Mouse (Mus musculus) lung, postnatal 0 days (tissue): ENCODE measurements around the gene Xylt2. TPM values are rescaled to one million over a fixed set of nuclear protein-coding genes. Genes with fewer than 3 reads are reported as not detected.
A peak's percentile ranks its signal among the peaks of the same experiment; 100 is the strongest.

Source experiments
- ATAC-seq: fragments of 200-750 bp; cut with Nextera tagmentation; 2 replicates; pipeline ENCODE4 v1.8.0; 2017; ENCODE audit warnings: moderate library complexity
- DNase-seq: peaks from one replicate; pipeline ENCODE4 v3.0.0-alpha.2; 2016; ENCODE audit warnings: low spot score
- H3K27ac ChIP-seq: fragments of 300-500 bp; sonication (generic); 2 replicates; pipeline ENCODE4 v1.5.1; 2014; ENCODE audit warnings: antibody characterized with exemption, mild to moderate bottlenecking, low read length, mixed read lengths
- H3K27me3 ChIP-seq: fragments of 300-500 bp; sonication (generic); replicated peaks from 2 replicates; pipeline ENCODE4 v1.6.1; 2014; ENCODE audit warnings: low read length, mixed read lengths; ENCODE audit not compliant: insufficient read depth
- H3K36me3 ChIP-seq: fragments of 300-500 bp; sonication (generic); 2 replicates; pipeline ENCODE4 v1.6.1; 2014; ENCODE audit warnings: low read length, mixed read lengths; ENCODE audit not compliant: insufficient read depth
- H3K4me1 ChIP-seq: fragments of 300-500 bp; sonication (generic); 2 replicates; pipeline ENCODE4 v1.6.1; 2014; ENCODE audit warnings: antibody characterized with exemption, low read depth, low read length, mixed read lengths; ENCODE audit not compliant: insufficient read depth
- H3K4me2 ChIP-seq: fragments of 300-500 bp; sonication (generic); replicated peaks from 2 replicates; pipeline ENCODE4 v1.6.1; 2014; ENCODE audit warnings: low read depth, mild to moderate bottlenecking, low read length, moderate library complexity, mixed read lengths
- H3K4me3 ChIP-seq: fragments of 300-500 bp; sonication (generic); 2 replicates; pipeline ENCODE4 v1.5.1; 2014; ENCODE audit warnings: low read depth, low read length
- H3K9ac ChIP-seq: fragments of 300-500 bp; sonication (generic); replicated peaks from 2 replicates; pipeline ENCODE4 v1.6.1; 2014; ENCODE audit warnings: low read depth, mild to moderate bottlenecking
- H3K9me3 ChIP-seq: fragments of 300-500 bp; sonication (generic); 2 replicates; pipeline ENCODE4 v1.6.1; 2016; ENCODE audit warnings: low read length, mixed read lengths
- CTCF ChIP-seq: IDR thresholded peaks from 2 replicates; pipeline ENCODE4 v1.5.1; 2016; ENCODE audit warnings: antibody characterized with exemption, mild to moderate bottlenecking
- EP300 ChIP-seq: IDR thresholded peaks from 2 replicates; pipeline ENCODE4 v1.6.1; 2016; ENCODE audit warnings: antibody characterized with exemption, mild to moderate bottlenecking, control low read depth
- WGBS: fragments of 180-500 bp; shearing (Covaris S2); extraction: QIAGEN DNeasy Blood & Tissue Kit; methylation state at CpG from one replicate; pipeline ENCODE4 v1.1.7; 2014; 5-methylcytosine and 5-hydroxymethylcytosine counted together
- polyA plus RNA-seq: library from polyadenylated mRNA; unstranded; fragments of >200 nt; fragmentation: Nextera tagmentation; extraction: Ambion mirVana; gene quantifications from 2 replicates; pipeline ENCODE4 v1.2.1, GENCODE M21; 2015

Xylt2 gene
- polyA plus RNA-seq, 1 experiment from 2014 or later = 13.3 TPM

GRCm38 (mm10) chr11:94680639-94681038 is 3.3 kb upstream of the Xylt2 start:
- Histone ChIP-seq H3K4me3 (no peak overlapping the region), H3K4me2 (no peak overlapping the region), H3K9ac (no peak overlapping the region), H3K9me3 (no peaks in the 10 kb centered on the region), H3K4me1 (no peaks in the 10 kb centered on the region; the same call in 1 of the 2 replicates), H3K36me3 (no peaks in the 10 kb centered on the region), H3K27me3 (no peaks in the 10 kb centered on the region), H3K27ac (no peak overlapping the region)
- TF ChIP-seq EP300 = no peak
- peak; percentile 21 for TF ChIP-seq CTCF
- no peak for DNase-seq
- ATAC-seq = no peak

GRCm38 (mm10) chr11:94677607-94678145 is 361 bp upstream of the Xylt2 start:
- ATAC-seq (peak; percentile 5), DNase-seq (no peak)
- H3K9me3 ChIP-seq = no peaks in the 10 kb centered on the region
- no peak overlapping the region for H3K27ac ChIP-seq
- no peak for TF ChIP-seq CTCF
- no peak for TF ChIP-seq EP300
- peak overlapping the region; percentile 89; the same call in 1 of the 2 replicates for H3K9ac ChIP-seq
- no peaks in the 10 kb centered on the region for H3K36me3 ChIP-seq
- 31% methylated on average over 15 of the region's 15 CpGs for WGBS
- H3K4me2 ChIP-seq = peak overlapping the region; percentile 97
- H3K4me1 ChIP-seq = peaks cover 7% of the 10 kb centered on the region; the same call in 1 of the 2 replicates
- H3K27me3 ChIP-seq = no peaks in the 10 kb centered on the region
- peak overlapping the region; percentile 99 for H3K4me3 ChIP-seq

- Histone ChIP-seq H3K4me3 (peak overlapping the region; percentile 99), H3K27me3 (no peaks in the 10 kb centered on the region), H3K4me2 (peak overlapping the region; percentile 97), H3K36me3 (no peaks in the 10 kb centered on the region), H3K9ac (peak overlapping the region; percentile 89), H3K27ac (no peak overlapping the region), H3K4me1 (peaks cover 7% of the 10 kb centered on the region; the same call in 1 of the 2 replicates), H3K9me3 (no peaks in the 10 kb centered on the region)
- WGBS = 42% methylated on average over 4 of the region's 4 CpGs
- DNase-seq (no peak), ATAC-seq (no peak)
- TF ChIP-seq CTCF (no peak), EP300 (no peak)
Measured at GRCm38 (mm10) chr11:94676308-94676707, 1.0 kb downstream of the Xylt2 start.

GRCm38 (mm10) chr11:94675446-94675845 is 1.9 kb downstream of the Xylt2 start:
- WGBS = 72% methylated on average over 5 of the region's 5 CpGs
- H3K36me3 ChIP-seq = no peaks in the 10 kb centered on the region
- no peaks in the 10 kb centered on the region for H3K9me3 ChIP-seq
- DNase-seq (no peak), ATAC-seq (no peak)
- H3K4me1 ChIP-seq = peaks cover 7% of the 10 kb centered on the region; the same call in 1 of the 2 replicates
- no peak overlapping the region for H3K27ac ChIP-seq
- TF ChIP-seq EP300 (no peak), CTCF (peak; percentile 8; the same call in 1 of the 2 replicates)
- no peak overlapping the region for H3K9ac ChIP-seq
- H3K4me3 ChIP-seq = no peak overlapping the region
- 0 out of 2 replicates have a peak overlapping the region, but pooled peaks have one; percentile 97 for H3K4me2 ChIP-seq
- no peaks in the 10 kb centered on the region for H3K27me3 ChIP-seq

- peaks cover 7% of the 10 kb centered on the region; the same call in 1 of the 2 replicates for H3K4me1 ChIP-seq
- H3K9ac ChIP-seq = no peak overlapping the region
- no peak for ATAC-seq
- TF ChIP-seq EP300 = no peak
- TF ChIP-seq CTCF = no peak
- H3K36me3 ChIP-seq = 0 out of 2 replicates have a peak, but pooled peaks cover 3% of the 10 kb centered on the region
- no peak overlapping the region for H3K4me3 ChIP-seq
- H3K9me3 ChIP-seq = no peaks in the 10 kb centered on the region
- WGBS = 73% methylated on average over 5 of the region's 5 CpGs
- no peak overlapping the region for H3K4me2 ChIP-seq
- H3K27ac ChIP-seq = no peak overlapping the region
- no peak for DNase-seq
- H3K27me3 ChIP-seq = no peaks in the 10 kb centered on the region
Measured at GRCm38 (mm10) chr11:94674984-94675383, 2.3 kb downstream of the Xylt2 start.

GRCm38 (mm10) chr11:94665281-94665680 is 12.0 kb downstream of the Xylt2 start:
- Histone ChIP-seq H3K4me2 (no peak overlapping the region), H3K9me3 (no peaks in the 10 kb centered on the region), H3K27me3 (no peaks in the 10 kb centered on the region), H3K4me1 (no peaks in the 10 kb centered on the region), H3K36me3 (peaks cover 37% of the 10 kb centered on the region), H3K27ac (no peak overlapping the region), H3K9ac (no peak overlapping the region), H3K4me3 (no peak overlapping the region)
- 89% methylated on average over 6 of the region's 6 CpGs for WGBS
- no peak for TF ChIP-seq EP300
- no peak for TF ChIP-seq CTCF
- ATAC-seq (no peak), DNase-seq (no peak)

- Histone ChIP-seq H3K9me3 (no peaks in the 10 kb centered on the region), H3K27ac (no peak overlapping the region), H3K9ac (no peak overlapping the region), H3K4me1 (no peaks in the 10 kb centered on the region), H3K36me3 (peaks cover 21% of the 10 kb centered on the region), H3K4me2 (no peak overlapping the region), H3K4me3 (no peak overlapping the region), H3K27me3 (no peaks in the 10 kb centered on the region)
- DNase-seq = no peak
- 43% methylated on average over 1 of the region's 1 CpGs for WGBS
- no peak for TF ChIP-seq CTCF
- no peak for TF ChIP-seq EP300
- ATAC-seq = peak; percentile 61; the same call in 1 of the 2 replicates
Measured at GRCm38 (mm10) chr11:94661344-94661743, 16.0 kb downstream of the Xylt2 start.
